Mouse (Mus musculus): Measurements from ENCODE around the gene Clasp1. TPM values are rescaled to one million over a fixed set of nuclear protein-coding genes. Genes with fewer than 3 reads are reported as not detected.

Gene Clasp1
- total RNA-seq (2021) = 100 to 1,000 TPM; 112 to 118 TPM
- long read RNA-seq, experiment 1, full-length matches to known transcripts = 4 of 30 reads
- long read RNA-seq, experiment 1, partial matches to known transcripts = 7 of 30 reads
- long read RNA-seq, experiment 1, other reads (novel, unspliced or antisense) = 19 of 30 reads
- long read RNA-seq, experiment 2, full-length matches to known transcripts = 6 of 39 reads
- long read RNA-seq, experiment 2, partial matches to known transcripts = 13 of 39 reads
- long read RNA-seq, experiment 2, other reads (novel, unspliced or antisense) = 20 of 39 reads

DNA sequence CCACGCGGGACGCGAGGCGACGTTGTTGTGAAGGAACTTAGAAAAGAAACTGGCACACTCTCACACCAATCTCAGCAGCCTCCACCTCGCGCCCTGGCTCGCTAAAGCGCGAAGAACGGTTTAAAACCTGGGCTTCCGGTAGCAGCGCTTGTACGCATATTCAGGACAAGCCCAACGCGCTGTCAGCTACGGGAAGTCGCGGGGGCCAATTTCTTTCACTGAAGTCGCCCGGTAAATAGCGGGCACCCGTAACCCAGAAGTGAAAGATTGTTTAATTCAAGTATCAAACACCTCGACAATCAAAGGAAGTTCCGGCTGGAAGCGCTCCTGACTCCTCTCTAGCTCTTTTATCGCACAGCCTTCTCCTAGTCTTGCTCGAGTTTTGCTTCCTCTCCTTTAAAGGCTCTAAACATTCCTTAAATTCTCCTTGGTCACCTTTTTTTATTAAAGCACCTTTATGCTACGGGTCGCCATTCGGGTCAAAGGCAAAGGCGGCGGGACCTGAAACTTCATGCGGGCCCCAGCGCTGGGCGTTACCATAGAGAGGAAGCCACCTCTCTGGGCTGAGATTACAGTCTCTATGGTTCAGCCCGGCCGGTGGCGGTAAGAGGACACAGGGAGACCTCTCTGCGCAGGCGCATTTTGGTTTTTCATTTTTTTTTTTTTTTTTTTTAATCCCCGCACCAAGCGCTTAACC is at the start of gene Clasp1:
Clasp1 (plus strand) TSS at position 302 of the 697 bp plus-strand sequence.
- peak within 1 kb of the TSS; percentile 96 for H3K4me3 ChIP-seq
- intact Hi-C loops (cut with DNase I) = loop anchor here (1.0 to 2.0 kb wide), 4 partner anchors 68 to 92 kb away; partner anchors contain the start of genes Nifk and Tsn
- peak; percentile 95 for DNase-seq (ENCODE audit: extremely low spot score in 1 of 2, low spot score in 2 of 2)
- peak within 1 kb of the TSS; percentile 94 for H3K27ac ChIP-seq
- TF ChIP-seq CTCF (IDR thresholded peaks at IDR 0.05) = no peak; the same call in 1 of the 2 replicates

- TF ChIP-seq CTCF (IDR thresholded peaks at IDR 0.05) = no peak; the same call in 1 of the 2 replicates
- DNase-seq (ENCODE audit: extremely low spot score in 1 of 2, low spot score in 2 of 2) = no peak
- no peak overlapping the region for H3K4me3 ChIP-seq
- intact Hi-C loops (cut with DNase I) = no loop called here
- no peak overlapping the region for H3K27ac ChIP-seq
These were observed 45.0 kb upstream of the Clasp1 start for GRCm38 (mm10) chr1:118343649-118344435.

GRCm38 (mm10) chr1:118349922-118350321 is 38.9 kb upstream of the Clasp1 start:
- intact Hi-C loops (cut with DNase I) = no loop called here
- no peak overlapping the region for H3K27ac ChIP-seq
- H3K4me3 ChIP-seq = no peak overlapping the region
- no peak for TF ChIP-seq CTCF (IDR thresholded peaks at IDR 0.05)
- DNase-seq (ENCODE audit: extremely low spot score in 1 of 2, low spot score in 2 of 2) = no peak

- H3K27ac ChIP-seq = no peak overlapping the region
- no peak for TF ChIP-seq CTCF (IDR thresholded peaks at IDR 0.05)
- no peak for DNase-seq (ENCODE audit: extremely low spot score in 1 of 2, low spot score in 2 of 2)
- intact Hi-C loops (cut with DNase I) = no loop called here
- H3K4me3 ChIP-seq = no peak overlapping the region
These were observed 29.6 kb upstream of the Clasp1 start for GRCm38 (mm10) chr1:118359071-118359761.

- intact Hi-C loops (cut with DNase I) = no loop called here
- no peak for DNase-seq (ENCODE audit: extremely low spot score in 1 of 2, low spot score in 2 of 2)
- Histone ChIP-seq H3K27ac (no peak overlapping the region), H3K4me3 (no peak overlapping the region)
- TF ChIP-seq CTCF (IDR thresholded peaks at IDR 0.05) = peak; percentile 55
These were observed 20.9 kb upstream of the Clasp1 start for GRCm38 (mm10) chr1:118367970-118368369.

DNA sequence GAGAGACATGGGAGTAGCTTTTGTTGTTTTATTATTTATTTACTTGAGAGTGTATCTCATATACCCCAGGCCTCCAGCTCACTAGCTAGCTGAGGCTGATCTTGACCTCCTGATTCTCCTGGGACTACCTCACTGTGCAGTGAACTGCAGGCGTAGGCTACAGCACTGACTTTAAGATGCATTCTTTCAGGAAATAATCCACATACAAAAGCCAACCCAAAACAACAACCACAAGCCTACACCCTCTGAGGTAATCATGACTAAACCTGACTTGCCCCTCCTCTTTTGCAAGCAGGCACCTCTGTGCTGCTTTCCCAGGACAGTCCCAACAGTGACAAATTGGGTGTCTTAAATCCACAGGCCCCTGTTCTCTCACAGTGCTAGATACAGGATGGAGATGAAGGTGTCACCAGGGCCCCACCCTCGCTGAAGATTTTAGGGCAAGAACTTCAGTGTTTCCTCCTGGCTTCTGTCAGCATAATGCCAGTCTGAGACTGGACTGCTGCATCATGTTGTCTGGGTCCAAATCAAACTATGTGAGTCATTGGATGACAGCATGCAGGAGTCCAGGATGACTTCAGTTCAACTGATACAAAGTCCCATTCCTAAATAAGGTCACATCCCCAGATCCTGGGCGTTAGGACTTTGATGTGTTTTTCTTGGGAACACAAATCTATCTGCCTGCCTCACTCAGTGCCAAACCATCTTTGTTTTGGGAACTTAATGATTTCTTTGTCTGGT is 20.0 kb upstream of the Clasp1 start:
- no peak for TF ChIP-seq CTCF (IDR thresholded peaks at IDR 0.05)
- intact Hi-C loops (cut with DNase I) = no loop called here
- H3K27ac ChIP-seq = no peak overlapping the region
- no peak for DNase-seq (ENCODE audit: extremely low spot score in 1 of 2, low spot score in 2 of 2)
- H3K4me3 ChIP-seq = no peak overlapping the region

DNA sequence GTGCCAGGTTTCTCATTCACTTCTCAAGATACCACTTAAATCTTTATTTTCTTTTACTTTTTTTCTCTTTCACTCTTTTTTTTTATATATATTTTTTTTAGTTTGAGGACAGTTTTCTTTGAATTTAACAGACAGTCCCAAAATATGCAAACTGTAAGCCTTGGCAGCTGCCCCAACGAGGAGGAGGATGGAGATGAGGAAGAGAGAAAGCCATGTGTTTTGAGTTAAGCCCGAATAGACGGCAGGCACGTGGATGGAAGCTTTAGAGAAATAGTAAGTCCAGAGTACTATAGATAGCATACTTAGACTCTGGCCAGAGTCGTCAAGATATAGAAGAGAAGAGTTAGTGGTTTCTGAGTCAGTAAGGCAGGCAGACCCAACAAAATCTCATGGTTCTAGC is 11.1 kb upstream of the Clasp1 start:
- Histone ChIP-seq H3K4me3 (no peak overlapping the region), H3K27ac (no peak overlapping the region)
- no peak for TF ChIP-seq CTCF (IDR thresholded peaks at IDR 0.05)
- intact Hi-C loops (cut with DNase I) = no loop called here
- DNase-seq (ENCODE audit: extremely low spot score in 1 of 2, low spot score in 2 of 2) = no peak

GRCm38 (mm10) chr1:118380105-118380786 is 8.6 kb upstream of the Clasp1 start:
- intact Hi-C loops (cut with DNase I) = no loop called here
- no peak overlapping the region for H3K27ac ChIP-seq
- no peak for DNase-seq (ENCODE audit: extremely low spot score in 1 of 2, low spot score in 2 of 2)
- no peak overlapping the region for H3K4me3 ChIP-seq
- no peak for TF ChIP-seq CTCF (IDR thresholded peaks at IDR 0.05)

DNA sequence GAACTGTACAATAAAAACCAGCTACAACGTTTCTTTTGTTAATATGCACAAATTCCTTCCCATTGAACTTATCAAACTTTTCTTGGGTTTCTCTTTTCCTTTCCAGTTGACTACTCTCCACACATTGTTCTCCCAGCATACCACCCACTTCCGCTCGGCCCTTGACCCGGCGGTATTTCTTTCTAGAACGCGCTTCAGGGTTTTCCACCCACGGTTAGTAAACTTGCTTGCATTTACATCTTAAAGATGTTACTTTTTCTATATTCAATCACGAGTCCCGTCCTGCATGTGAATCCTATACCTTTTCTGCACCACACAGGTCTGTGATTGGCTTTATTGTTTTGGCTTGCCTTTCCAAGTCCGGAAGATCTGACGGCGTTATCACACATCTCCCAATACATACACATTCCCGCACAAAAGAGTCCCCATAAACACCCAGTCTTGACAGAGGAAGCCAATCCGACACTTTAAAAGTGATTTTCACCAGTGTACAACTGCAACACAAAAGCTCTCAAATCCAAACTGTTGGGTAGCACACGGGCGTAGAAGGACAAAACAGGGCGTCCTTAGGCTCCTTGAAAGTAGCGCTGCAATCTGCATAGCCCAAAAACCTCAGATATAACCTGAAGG is 616 bp upstream of the Clasp1 start:
- peak; percentile 44 to 60 for DNase-seq (ENCODE audit: extremely low spot score in 1 of 2, low spot score in 2 of 2)
- TF ChIP-seq CTCF (IDR thresholded peaks at IDR 0.05) = no peak
- Histone ChIP-seq H3K27ac (peak overlapping the region; percentile 94), H3K4me3 (peak overlapping the region; percentile 96)
- intact Hi-C loops (cut with DNase I) = loop anchor here (1.0 to 2.0 kb wide), 2 partner anchors 67 to 77 kb away; partner anchors contain the start of genes Nifk and Tsn

Data from left cerebral cortex, adult 2 months (tissue).